Mouse (Mus musculus) liver (tissue): ENCODE data around the gene Dnah10.

Experiments
- DNase-seq: peaks from one replicate; pipeline ENCODE4 v3.0.0-alpha.2; 2020; ENCODE audit warnings: mixed read lengths

The Dnah10 gene

GRCm38 (mm10) chr5:124873096-124873495, 148.2 kb downstream of the Dnah10 start:
- DNase-seq, result no peak

DNA sequence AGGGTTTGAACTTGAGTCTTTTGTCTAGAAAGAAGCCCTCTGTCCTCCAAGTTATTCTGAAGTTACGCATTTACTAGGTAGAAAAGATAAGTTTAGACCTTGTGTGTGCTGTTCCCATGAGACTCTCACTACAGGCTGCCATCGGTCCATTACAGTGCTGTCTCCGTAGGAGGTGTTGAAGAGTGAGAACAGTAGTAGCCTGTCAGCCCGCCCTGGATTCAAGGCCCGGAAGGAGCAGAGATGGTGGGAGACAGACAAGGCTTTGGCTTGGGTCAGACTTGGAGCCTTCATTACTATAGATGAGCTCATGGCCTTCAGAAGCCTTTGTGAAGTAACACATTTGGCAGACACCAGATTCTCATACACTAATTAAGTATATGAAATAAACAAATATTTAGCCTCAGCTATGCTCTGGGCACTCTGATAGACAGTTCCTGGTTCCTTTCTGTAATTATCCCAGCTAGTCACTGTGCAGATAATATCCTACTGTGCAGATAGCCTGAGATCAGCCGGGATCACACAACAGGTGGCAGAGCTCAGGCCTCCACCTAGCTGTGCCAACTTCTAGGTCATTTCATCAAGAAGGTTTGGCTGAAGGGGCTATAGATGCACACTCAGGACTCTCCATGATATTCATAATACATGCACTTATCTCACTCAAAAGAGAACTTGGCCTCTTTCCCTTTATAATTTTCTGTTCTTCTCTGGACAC, 149.2 kb downstream of the Dnah10 start:
- no peak for DNase-seq

DNA sequence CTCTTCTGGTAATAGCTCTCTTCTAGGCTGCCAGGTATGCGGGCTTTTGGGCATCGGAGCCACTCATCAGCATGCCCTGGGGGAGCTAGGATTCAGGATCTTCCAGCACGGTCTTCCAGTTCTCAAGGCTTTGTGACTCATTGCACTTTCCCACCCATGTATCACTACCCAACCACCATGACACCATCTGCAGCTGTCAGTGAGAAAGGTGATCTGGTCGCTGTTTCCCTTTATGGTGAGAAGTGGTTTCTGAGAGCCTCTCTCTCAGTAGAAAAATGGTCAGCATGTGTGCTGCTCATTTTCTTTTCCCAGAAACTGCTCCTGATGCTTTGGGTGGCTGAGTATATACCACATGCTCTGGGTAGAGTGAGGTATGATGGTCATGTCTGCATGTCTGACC, 154.4 kb downstream of the Dnah10 start:
- DNase-seq, result no peak

DNA sequence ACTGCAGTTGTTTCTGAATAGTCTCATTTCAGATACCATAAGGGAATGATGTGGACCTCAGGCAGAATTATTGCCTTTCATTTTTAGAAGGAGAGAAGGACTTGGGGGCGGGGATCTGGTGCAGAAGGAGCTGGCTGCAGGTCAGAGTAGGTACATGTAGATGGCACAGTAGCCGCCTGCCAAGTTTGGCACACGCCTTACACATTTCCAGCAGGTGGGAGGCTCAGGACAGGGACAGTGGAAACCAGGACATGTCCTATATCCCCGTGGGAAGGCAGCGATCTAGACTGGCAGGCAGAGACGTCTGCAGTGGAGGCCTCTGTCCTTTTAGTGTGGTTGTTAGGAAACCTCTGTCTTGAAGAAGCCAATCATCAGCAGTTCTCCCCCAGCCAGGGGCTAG, 154.9 kb downstream of the Dnah10 start:
- no peak for DNase-seq

GRCm38 (mm10) chr5:124883877-124884276, 159.0 kb downstream of the Dnah10 start:
- no peak for DNase-seq
